ENCODE assay signal across 9 mouse cellular contexts in genomic region chr6:138153111-138153510, GRCm38 (mm10). TPM values are rescaled to one million over a fixed set of nuclear protein-coding genes. Genes with fewer than 3 reads are reported as not detected.
DNase-seq lines count a peak whose midpoint lies in the region; ATAC-seq and TF ChIP-seq lines count a peak whose summit lies in the region.
"Had no signal": no experiment of that assay in that cellular context is flagged by ENCODE, and none has a peak within 500 bp of the region (broad histone marks: within the 10 kb centered on the region; RNA-seq: fewer than 3 reads in every experiment).

No protein-coding gene starts in this region.

- ATAC-seq in forebrain, embryonic 13.5 days = 0 out of 2 replicates have a peak, but pooled peaks have one; percentile 61
- no peak for ATAC-seq in forebrain, embryonic 15.5 days (replicated peaks)
- peak; percentile 85 for ATAC-seq in common myeloid progenitor, adult 5-6 weeks (replicated peaks; ENCODE audit: low read depth, poor library complexity, severe bottlenecking)
- ATAC-seq in monocyte, adult 5-6 weeks (replicated peaks; ENCODE audit: insufficient number of reproducible peaks, low FRiP score, low TSS enrichment, poor library complexity, severe bottlenecking) = peak; percentile 53; the same call in 1 of the 2 replicates

- H3K9me3 ChIP-seq in forebrain, embryonic 13.5 days (replicated peaks) = peaks cover 5% of the 10 kb centered on the region; the same call in 1 of the 2 replicates
- no peaks in the 10 kb centered on the region for H3K9me3 ChIP-seq in forebrain, embryonic 15.5 days
- H3K9me3 ChIP-seq: liver, embryonic 13.5 days had no signal

- H3K4me1 ChIP-seq in forebrain, embryonic 13.5 days = no peaks in the 10 kb centered on the region
- H3K4me1 ChIP-seq in forebrain, embryonic 15.5 days = no peaks in the 10 kb centered on the region
- H3K4me1 ChIP-seq: liver, embryonic 13.5 days had no signal

- 28% methylated on average over 5 of the region's 5 CpGs for WGBS in forebrain, embryonic 13.5 days
- 24% methylated on average over 5 of the region's 5 CpGs for WGBS in forebrain, embryonic 15.5 days

- DNase-seq in NIH3T3 (ENCODE audit: low read depth) = peak; percentile 81
- peak; percentile 74 to 89 for DNase-seq in heart, postnatal 36 days
- peak; percentile 75 to 84 for DNase-seq in left cerebral cortex, adult 2 months (ENCODE audit: extremely low spot score in 1 of 2, low spot score in 2 of 2)
- DNase-seq in testis, postnatal 10 days (ENCODE audit: low spot score) = peak; percentile 93
- DNase-seq: liver, embryonic 13.5 days had no signal

- intact Hi-C loops in heart, postnatal 36 days (cut with DNase I) = loop anchor here (1.0 to 5.0 kb wide), 4 partner anchors 161 to 396 kb away; no protein-coding TSS in a partner anchor
- intact Hi-C loops in left cerebral cortex, adult 2 months (cut with DNase I) = loop anchor here (2.0 to 5.0 kb wide), 5 partner anchors 96 to 396 kb away; no protein-coding TSS in a partner anchor

- TF ChIP-seq CTCF in left cerebral cortex, adult 2 months (IDR thresholded peaks at IDR 0.05) = peak; percentile 100

- H3K36me3 ChIP-seq in forebrain, embryonic 13.5 days (ENCODE audit: poor library complexity, severe bottlenecking) = no peaks in the 10 kb centered on the region
- H3K36me3 ChIP-seq in forebrain, embryonic 15.5 days = no peaks in the 10 kb centered on the region

- no peak overlapping the region for H3K4me2 ChIP-seq in forebrain, embryonic 13.5 days
- no peak overlapping the region for H3K4me2 ChIP-seq in forebrain, embryonic 15.5 days (replicated peaks)
- H3K4me2 ChIP-seq: liver, embryonic 13.5 days had no signal

- H3K27me3 ChIP-seq in forebrain, embryonic 13.5 days = no peaks in the 10 kb centered on the region
- H3K27me3 ChIP-seq in forebrain, embryonic 15.5 days = no peaks in the 10 kb centered on the region
- H3K27me3 ChIP-seq: liver, embryonic 13.5 days had no signal

- H3K4me3 ChIP-seq in forebrain, embryonic 13.5 days = no peak overlapping the region
- H3K4me3 ChIP-seq in forebrain, embryonic 15.5 days = no peak overlapping the region
- H3K4me3 ChIP-seq in left cerebral cortex, adult 2 months = no peak overlapping the region
- H3K4me3 ChIP-seq: liver, embryonic 13.5 days had no signal

- no peak overlapping the region for H3K9ac ChIP-seq in forebrain, embryonic 13.5 days
- H3K9ac ChIP-seq in forebrain, embryonic 15.5 days (replicated peaks) = no peak overlapping the region
- H3K9ac ChIP-seq: liver, embryonic 13.5 days had no signal

- H3K27ac ChIP-seq in forebrain, embryonic 13.5 days = no peak overlapping the region
- no peak overlapping the region for H3K27ac ChIP-seq in forebrain, embryonic 15.5 days (replicated peaks)
- no peak overlapping the region for H3K27ac ChIP-seq in left cerebral cortex, adult 2 months
- H3K27ac ChIP-seq: liver, embryonic 13.5 days had no signal

RNA-seq across cellular contexts. Expression of gene Mgst1, which starts 13.0 kb away (rescaled TPM):
- 36.2 and 44.1 TPM in 2 replicates for polyA plus RNA-seq in forebrain, embryonic 13.5 days (2015; fragmentation: Nextera tagmentation; extraction: Ambion mirVana)
- 23.3 and 32.9 TPM in 2 replicates for polyA plus RNA-seq in forebrain, embryonic 15.5 days (2015; fragmentation: Nextera tagmentation; extraction: Ambion mirVana)
- 23.4 and 25.7 TPM in 2 replicates for total RNA-seq in common myeloid progenitor, adult 5-6 weeks (2017)
- total RNA-seq in heart, postnatal 36 days (2021) = 100 to 1,000 TPM in 1 of 2 experiments, 10 to 100 TPM in 1; 78.9 to 101 TPM
- 1 to 10 TPM; 8.6 to 9.6 TPM for total RNA-seq in left cerebral cortex, adult 2 months (2021)
- total RNA-seq in monocyte, adult 5-6 weeks (2017) = 79.6 to 228 TPM (median 228 TPM) in 3 replicates
